Mouse (Mus musculus) heart, embryonic 10.5 days (tissue): ENCODE measurements around the gene Smarca2. TPM values are rescaled to one million over a fixed set of nuclear protein-coding genes. Genes with fewer than 3 reads are reported as not detected.

ENCODE experiments used
- DNase-seq: peaks from one replicate; pipeline ENCODE4 v3.0.0-alpha.2; 2017; ENCODE audit warnings: low spot score
- H3K27ac ChIP-seq: fragments of 300-500 bp; sonication (generic); 2 replicates; pipeline ENCODE4 v1.5.1; 2016; ENCODE audit warnings: mild to moderate bottlenecking
- H3K27me3 ChIP-seq: fragments of 300-500 bp; sonication (generic); 2 replicates; pipeline ENCODE4 v1.6.1; 2016; ENCODE audit warnings: mild to moderate bottlenecking; ENCODE audit not compliant: poor library complexity, insufficient read depth, severe bottlenecking
- H3K36me3 ChIP-seq: fragments of 300-500 bp; sonication (generic); 2 replicates; pipeline ENCODE4 v1.6.1; 2016; ENCODE audit warnings: mild to moderate bottlenecking, moderate library complexity
- H3K4me1 ChIP-seq: fragments of 300-500 bp; sonication (generic); 2 replicates; pipeline ENCODE4 v1.6.1; 2016; ENCODE audit warnings: mild to moderate bottlenecking
- H3K4me3 ChIP-seq: fragments of 300-500 bp; sonication (generic); 2 replicates; pipeline ENCODE4 v1.5.1; 2016; ENCODE audit warnings: mild to moderate bottlenecking, moderate library complexity
- H3K9me3 ChIP-seq: fragments of 300-500 bp; sonication (generic); 2 replicates; pipeline ENCODE4 v1.6.1; 2016; ENCODE audit warnings: mild to moderate bottlenecking, moderate library complexity
- WGBS: fragments of 180-500 bp; shearing (Covaris S2); methylation state at CpG from one replicate; pipeline ENCODE4 v1.1.7; 2016; 5-methylcytosine and 5-hydroxymethylcytosine counted together
- polyA plus RNA-seq: library from polyadenylated mRNA; unstranded; fragments of >200 nt; fragmentation: Nextera tagmentation; extraction: Ambion mirVana; gene quantifications from 2 replicates; pipeline ENCODE4 v1.2.1, GENCODE M21; 2016

Smarca2 gene
- polyA plus RNA-seq, 1 experiment from 2014 or later = 26.2 TPM

DNA sequence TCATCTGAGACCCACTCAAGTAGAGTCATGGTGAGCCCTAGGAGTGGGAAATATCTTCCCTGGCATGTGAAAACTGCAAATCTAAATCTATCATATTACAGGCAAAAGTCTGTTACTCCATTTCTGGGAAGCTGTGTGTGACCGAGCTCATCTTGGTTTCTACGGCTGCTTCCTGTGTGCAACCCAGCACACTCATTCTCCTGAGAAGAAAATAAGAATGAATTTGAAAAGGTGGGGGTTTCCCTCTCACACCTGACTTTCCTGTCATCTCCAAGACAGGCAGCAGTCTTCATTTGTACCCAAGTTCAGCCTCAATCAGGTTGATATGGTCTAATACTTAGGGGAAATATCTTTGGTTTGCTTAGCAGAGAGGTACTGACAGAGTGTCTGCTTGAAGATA lies 176.4 kb downstream of the Smarca2 start:
- no peak overlapping the region for H3K27ac ChIP-seq
- no peaks in the 10 kb centered on the region for H3K27me3 ChIP-seq
- no peaks in the 10 kb centered on the region for H3K4me1 ChIP-seq
- no peak overlapping the region for H3K4me3 ChIP-seq
- WGBS = 90% methylated on average over 2 of the region's 2 CpGs
- DNase-seq = no peak
- H3K9me3 ChIP-seq = no peaks in the 10 kb centered on the region
- H3K36me3 ChIP-seq = peaks cover 17% of the 10 kb centered on the region; the same call in 1 of the 2 replicates

DNA sequence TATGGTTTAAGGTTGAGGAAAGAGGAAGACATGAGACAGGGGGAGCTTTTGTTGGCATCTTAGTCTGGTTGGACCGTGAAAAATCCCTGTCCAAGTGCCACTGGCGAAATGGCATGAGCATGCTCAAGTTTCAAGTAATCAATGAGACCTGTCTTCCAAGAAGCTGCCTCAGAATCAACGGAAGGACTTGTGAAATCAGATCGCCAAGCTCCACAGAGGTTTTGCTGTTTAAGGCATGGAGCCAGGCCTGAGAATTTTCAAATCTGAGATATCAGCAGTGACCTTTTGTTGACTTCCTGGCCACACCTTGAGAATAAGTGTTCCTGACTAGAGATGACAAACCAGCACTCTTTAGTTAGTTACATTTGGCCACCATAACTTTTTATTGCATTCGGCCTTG lies 183.6 kb downstream of the Smarca2 start:
- no peaks in the 10 kb centered on the region for H3K4me1 ChIP-seq
- H3K27ac ChIP-seq = no peak overlapping the region
- no peaks in the 10 kb centered on the region for H3K9me3 ChIP-seq
- H3K4me3 ChIP-seq = no peak overlapping the region
- DNase-seq = no peak
- H3K36me3 ChIP-seq = no peaks in the 10 kb centered on the region
- H3K27me3 ChIP-seq = 0 out of 2 replicates have a peak, but pooled peaks cover 4% of the 10 kb centered on the region
- 80% methylated on average over 5 of the region's 5 CpGs for WGBS

DNA sequence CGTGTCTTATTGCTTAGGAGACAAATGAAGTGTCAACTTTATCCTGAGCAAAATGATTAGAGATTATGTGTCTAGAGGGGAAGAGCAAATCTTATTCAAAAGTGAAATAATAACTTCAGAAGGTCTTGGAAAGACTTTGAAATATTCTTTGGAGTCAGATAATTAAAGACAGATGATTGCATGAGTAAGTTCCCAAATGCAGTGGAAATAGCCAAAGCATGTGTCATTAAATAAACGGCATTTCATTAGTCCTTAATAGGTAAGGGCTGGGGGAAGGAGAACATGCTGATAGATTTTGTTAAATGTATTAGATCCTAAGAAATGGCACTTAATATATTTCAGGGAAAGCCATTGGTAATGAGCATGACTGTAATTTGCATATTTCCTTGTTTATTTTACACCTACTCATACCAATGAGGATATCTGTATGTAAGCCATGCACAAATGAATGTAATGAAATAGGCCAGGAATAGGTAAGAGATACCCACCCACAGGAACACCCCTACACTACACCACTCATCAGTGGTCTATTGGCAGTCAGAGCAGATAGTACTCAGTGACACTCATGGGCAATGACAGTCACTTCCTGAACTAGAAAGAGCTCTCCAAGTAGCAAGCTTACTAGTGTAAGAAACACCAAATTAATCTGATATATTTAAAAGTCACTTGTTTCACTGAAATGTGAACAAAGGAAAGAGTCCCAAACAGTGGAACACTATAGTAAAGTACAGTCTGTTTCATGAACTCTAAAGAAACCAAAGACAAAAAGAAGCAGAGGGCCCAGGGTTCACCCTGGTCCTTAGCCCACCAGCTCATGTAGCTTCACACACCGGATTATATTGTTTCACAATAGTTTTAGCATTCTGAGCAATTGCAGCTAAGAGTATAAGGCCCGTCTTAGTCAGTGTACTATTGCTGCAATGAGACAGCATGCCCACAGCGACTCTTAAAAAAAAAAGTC lies 185.8 kb downstream of the Smarca2 start:
- no peaks in the 10 kb centered on the region for H3K36me3 ChIP-seq
- no peak overlapping the region for H3K27ac ChIP-seq
- H3K4me1 ChIP-seq = no peaks in the 10 kb centered on the region
- H3K9me3 ChIP-seq = no peaks in the 10 kb centered on the region
- DNase-seq = no peak
- 0 out of 2 replicates have a peak, but pooled peaks cover 4% of the 10 kb centered on the region for H3K27me3 ChIP-seq
- WGBS = 81% methylated on average over 5 of the region's 5 CpGs
- no peak overlapping the region for H3K4me3 ChIP-seq

DNA sequence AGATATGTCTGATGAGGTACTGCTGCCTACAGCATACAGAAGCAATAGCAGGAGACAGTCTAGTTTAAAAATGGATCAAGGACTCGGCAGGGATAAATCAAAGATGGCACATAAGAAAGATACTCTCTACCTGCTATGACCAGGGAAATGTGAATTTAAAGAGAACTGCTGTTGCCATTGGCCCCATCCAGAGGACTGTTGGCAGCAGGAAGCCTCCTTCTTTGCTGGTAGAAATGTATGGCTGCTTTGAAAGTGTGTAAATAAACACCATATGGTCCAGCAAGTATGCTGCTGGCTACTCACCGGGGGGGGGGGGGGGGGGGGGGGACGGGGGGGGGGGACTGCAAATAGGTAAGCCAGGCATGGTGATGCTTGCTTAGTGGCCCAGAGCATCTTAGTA lies 189.5 kb downstream of the Smarca2 start:
- WGBS = 71% methylated on average over 1 of the region's 3 CpGs
- 0 out of 2 replicates have a peak, but pooled peaks cover 12% of the 10 kb centered on the region for H3K27me3 ChIP-seq
- no peaks in the 10 kb centered on the region for H3K36me3 ChIP-seq
- H3K27ac ChIP-seq = no peak overlapping the region
- H3K9me3 ChIP-seq = no peaks in the 10 kb centered on the region
- H3K4me1 ChIP-seq = no peaks in the 10 kb centered on the region
- no peak overlapping the region for H3K4me3 ChIP-seq
- no peak for DNase-seq

DNA sequence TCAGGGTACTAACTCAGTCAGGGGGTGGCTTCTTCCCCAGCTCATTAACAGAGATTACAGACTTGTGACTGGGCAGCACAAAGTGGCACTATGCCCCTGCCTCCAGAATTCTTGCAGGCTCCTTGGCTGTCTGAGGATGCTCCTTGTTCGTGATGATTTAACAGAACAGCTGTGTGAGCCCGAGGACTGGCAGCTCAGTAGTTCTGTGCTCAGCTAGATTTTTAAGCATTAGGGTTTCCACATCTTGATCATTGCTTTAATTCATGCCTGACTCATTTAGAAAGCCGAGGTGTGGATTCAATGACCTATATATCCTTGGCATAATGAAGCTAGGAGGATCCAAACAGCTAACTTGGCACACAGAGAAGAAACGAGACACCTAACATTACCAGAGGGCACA lies 191.2 kb downstream of the Smarca2 start:
- WGBS = 69% methylated on average over 4 of the region's 4 CpGs
- H3K36me3 ChIP-seq = no peaks in the 10 kb centered on the region
- DNase-seq = no peak
- no peaks in the 10 kb centered on the region for H3K9me3 ChIP-seq
- no peaks in the 10 kb centered on the region for H3K4me1 ChIP-seq
- H3K27ac ChIP-seq = no peak overlapping the region
- no peak overlapping the region for H3K4me3 ChIP-seq
- 0 out of 2 replicates have a peak, but pooled peaks cover 12% of the 10 kb centered on the region for H3K27me3 ChIP-seq

DNA sequence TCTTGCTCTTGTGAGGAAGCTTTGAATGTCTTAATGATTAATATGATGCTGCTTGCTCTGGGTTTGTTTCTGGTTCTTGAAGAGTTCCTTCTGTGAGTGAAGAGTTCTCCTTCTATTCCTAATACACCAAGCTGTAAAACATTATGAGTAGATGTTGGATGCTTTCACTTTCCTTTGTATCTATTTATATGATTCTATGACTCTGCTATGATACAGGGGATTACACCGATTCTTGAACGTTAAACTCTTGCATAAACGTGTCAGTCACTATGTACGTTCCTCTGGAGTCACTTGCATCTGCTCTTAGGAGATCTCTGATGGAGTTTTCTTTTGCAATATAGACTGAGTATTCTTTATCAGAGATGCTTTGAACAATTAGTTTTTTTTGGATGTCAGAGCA lies 199.6 kb downstream of the Smarca2 start:
- no peaks in the 10 kb centered on the region for H3K9me3 ChIP-seq
- no peak for DNase-seq
- no peaks in the 10 kb centered on the region; the same call in 1 of the 2 replicates for H3K27me3 ChIP-seq
- no peak overlapping the region for H3K27ac ChIP-seq
- no peaks in the 10 kb centered on the region for H3K36me3 ChIP-seq
- no peak overlapping the region for H3K4me3 ChIP-seq
- no peaks in the 10 kb centered on the region for H3K4me1 ChIP-seq
- 89% methylated on average over 4 of the region's 4 CpGs for WGBS

DNA sequence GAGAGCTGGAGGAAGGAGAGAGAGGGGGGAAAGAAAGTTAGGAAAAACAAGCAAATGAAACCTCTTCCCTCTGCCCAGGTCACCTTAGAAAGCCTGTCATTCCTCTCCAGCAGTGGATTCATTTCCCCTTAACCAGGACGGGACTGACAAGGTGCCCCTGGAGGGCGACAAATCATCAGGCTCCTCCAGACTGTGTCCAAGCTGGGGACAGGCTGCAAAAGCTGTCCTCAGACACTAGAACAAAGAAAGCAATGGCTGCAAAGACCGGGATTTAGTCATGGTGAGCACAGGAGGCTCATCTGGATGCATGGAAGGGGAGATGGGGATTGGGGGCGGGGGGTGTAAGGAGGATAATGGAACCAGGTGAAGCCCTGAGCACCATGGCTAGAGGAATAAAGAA lies 209.8 kb downstream of the Smarca2 start:
- no peaks in the 10 kb centered on the region for H3K27me3 ChIP-seq
- no peak overlapping the region for H3K27ac ChIP-seq
- no peaks in the 10 kb centered on the region for H3K36me3 ChIP-seq
- H3K9me3 ChIP-seq = 0 out of 2 replicates have a peak, but pooled peaks cover 4% of the 10 kb centered on the region
- 34% methylated on average over 4 of the region's 4 CpGs for whole genome bisulfite sequencing
- no peak overlapping the region for H3K4me3 ChIP-seq
- H3K4me1 ChIP-seq = no peaks in the 10 kb centered on the region
- DNase-seq = no peak

DNA sequence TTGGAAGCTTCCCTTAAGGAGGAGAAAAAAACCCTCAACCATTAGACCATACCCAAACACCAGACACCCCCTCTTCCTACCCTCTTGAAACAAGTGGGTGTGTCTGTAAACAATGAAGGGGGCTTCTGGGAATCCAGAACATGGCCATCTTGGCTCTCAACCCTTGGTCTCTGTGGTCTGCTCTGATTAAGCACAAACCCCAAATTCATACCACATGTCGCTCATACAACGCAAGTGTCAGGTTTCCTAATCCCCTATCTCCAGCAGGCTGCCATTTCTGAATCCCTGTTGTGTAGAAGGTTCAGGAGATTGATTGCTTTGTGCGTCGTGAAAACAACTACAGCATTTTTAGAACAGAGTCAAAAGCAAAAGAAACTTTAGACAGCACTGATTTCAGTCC lies 213.1 kb downstream of the Smarca2 start:
- no peak for DNase-seq
- H3K4me1 ChIP-seq = peaks cover 4% of the 10 kb centered on the region; the same call in 1 of the 2 replicates
- no peak overlapping the region for H3K4me3 ChIP-seq
- H3K9me3 ChIP-seq = no peaks in the 10 kb centered on the region
- WGBS = 76% methylated on average over 4 of the region's 4 CpGs
- H3K27me3 ChIP-seq = no peaks in the 10 kb centered on the region; the same call in 1 of the 2 replicates
- no peak overlapping the region for H3K27ac ChIP-seq
- no peaks in the 10 kb centered on the region for H3K36me3 ChIP-seq
